Mouse (Mus musculus): ENCODE measurements around the gene Erv3. TPM values are rescaled to one million over a fixed set of nuclear protein-coding genes. Genes with fewer than 3 reads are reported as not detected.
"Not testable (repeated sequence)": the region's sequence is repeated elsewhere in the genome, so short reads cannot be mapped to it uniquely, and the experiment has no call there.

Erv3 gene
- polyA plus RNA-seq, 1 experiment from 2014 or later = not detected

GRCm38 (mm10) chr2:131840611-131841320, 18.8 kb downstream of the Erv3 start:
- Histone ChIP-seq H3K27ac (ENCODE audit: low read length) (no peak overlapping the region), H3K36me3 (ENCODE audit: control insufficient read depth, insufficient read depth) (no peaks in the 10 kb centered on the region), H3K4me2 (ENCODE audit: low read depth, low read length) (no peak overlapping the region), H3K4me1 (ENCODE audit: control insufficient read depth, low read depth, low read length) (peaks cover 3% of the 10 kb centered on the region), H3K4me3 (ENCODE audit: low read depth, low read length) (no peak overlapping the region), H3K27me3 (ENCODE audit: control insufficient read depth, insufficient read depth, low read depth, low read length) (no peaks in the 10 kb centered on the region), H3K9ac (ENCODE audit: low read depth, low read length) (no peak overlapping the region), H3K9me3 (replicated peaks; ENCODE audit: control insufficient read depth, low read length) (no peaks in the 10 kb centered on the region)
- ATAC-seq (ENCODE audit: low read depth) = no peak
- WGBS (ENCODE audit: insufficient replicate concordance) = 63% methylated on average over 9 of the region's 9 CpGs

GRCm38 (mm10) chr2:131834296-131834695, 25.3 kb downstream of the Erv3 start:
- no peak overlapping the region for H3K4me2 ChIP-seq (ENCODE audit: low read depth, low read length)

GRCm38 (mm10) chr2:131831861-131832260, 27.7 kb downstream of the Erv3 start:
- Histone ChIP-seq H3K36me3 (ENCODE audit: control insufficient read depth, insufficient read depth) (no peaks in the 10 kb centered on the region), H3K4me1 (ENCODE audit: control insufficient read depth, low read depth, low read length) (peaks cover 12% of the 10 kb centered on the region), H3K27ac (ENCODE audit: low read length) (no peak overlapping the region), H3K9me3 (replicated peaks; ENCODE audit: control insufficient read depth, low read length) (no peaks in the 10 kb centered on the region), H3K4me2 (ENCODE audit: low read depth, low read length) (no peak overlapping the region), H3K4me3 (ENCODE audit: low read depth, low read length) (no peak overlapping the region), H3K27me3 (ENCODE audit: control insufficient read depth, insufficient read depth, low read depth, low read length) (no peaks in the 10 kb centered on the region), H3K9ac (ENCODE audit: low read depth, low read length) (no peak overlapping the region)
- 47% methylated on average over 2 of the region's 2 CpGs for WGBS (ENCODE audit: insufficient replicate concordance)
- ATAC-seq (ENCODE audit: low read depth) = no peak

More at GRCm38 (mm10) chr2:131834296-131834695, 25.3 kb downstream of the Erv3 start:
- Histone ChIP-seq H3K27me3 (ENCODE audit: control insufficient read depth, insufficient read depth, low read depth, low read length) (no peaks in the 10 kb centered on the region), H3K4me3 (ENCODE audit: low read depth, low read length) (no peak overlapping the region), H3K36me3 (ENCODE audit: control insufficient read depth, insufficient read depth) (no peaks in the 10 kb centered on the region), H3K4me1 (ENCODE audit: control insufficient read depth, low read depth, low read length) (no peaks in the 10 kb centered on the region), H3K9me3 (replicated peaks; ENCODE audit: control insufficient read depth, low read length) (no peaks in the 10 kb centered on the region), H3K9ac (ENCODE audit: low read depth, low read length) (no peak overlapping the region), H3K27ac (ENCODE audit: low read length) (no peak overlapping the region)
- 81% methylated on average over 1 of the region's 1 CpGs for WGBS (ENCODE audit: insufficient replicate concordance)
- no peak for ATAC-seq (ENCODE audit: low read depth)

GRCm38 (mm10) chr2:131830945-131831344, 28.6 kb downstream of the Erv3 start:
- not testable (repeated sequence) for H3K9me3 ChIP-seq (replicated peaks; ENCODE audit: control insufficient read depth, low read length); H3K27ac ChIP-seq (ENCODE audit: low read length); ATAC-seq (ENCODE audit: low read depth); H3K4me3 ChIP-seq (ENCODE audit: low read depth, low read length); H3K27me3 ChIP-seq (ENCODE audit: control insufficient read depth, insufficient read depth, low read depth, low read length); H3K9ac ChIP-seq (ENCODE audit: low read depth, low read length); H3K36me3 ChIP-seq (ENCODE audit: control insufficient read depth, insufficient read depth); H3K4me2 ChIP-seq (ENCODE audit: low read depth, low read length)
- 72% methylated on average over 4 of the region's 4 CpGs for WGBS (ENCODE audit: insufficient replicate concordance)
- peaks cover 21% of the 10 kb centered on the region for H3K4me1 ChIP-seq (ENCODE audit: control insufficient read depth, low read depth, low read length)

- 39% methylated on average over 18 of the region's 18 CpGs for WGBS (ENCODE audit: insufficient replicate concordance)
- Histone ChIP-seq H3K4me1 (ENCODE audit: control insufficient read depth, low read depth, low read length) (peaks cover 45% of the 10 kb centered on the region), H3K27ac (ENCODE audit: low read length) (peak overlapping the region; percentile 92), H3K27me3 (ENCODE audit: control insufficient read depth, insufficient read depth, low read depth, low read length) (no peaks in the 10 kb centered on the region), H3K4me2 (ENCODE audit: low read depth, low read length) (no peak overlapping the region), H3K36me3 (ENCODE audit: control insufficient read depth, insufficient read depth) (no peaks in the 10 kb centered on the region), H3K9ac (ENCODE audit: low read depth, low read length) (no peak overlapping the region), H3K9me3 (replicated peaks; ENCODE audit: control insufficient read depth, low read length) (no peaks in the 10 kb centered on the region), H3K4me3 (ENCODE audit: low read depth, low read length) (no peak overlapping the region)
- no peak for ATAC-seq (ENCODE audit: low read depth)
These were observed 31.3 kb downstream of the Erv3 start for GRCm38 (mm10) chr2:131827999-131828975.

- ATAC-seq (ENCODE audit: low read depth) = peak; percentile 43
These were observed 32.4 kb downstream of the Erv3 start for GRCm38 (mm10) chr2:131827026-131827687.

GRCm38 (mm10) chr2:131825498-131825897, 34.0 kb downstream of the Erv3 start:
- ATAC-seq (ENCODE audit: low read depth) = peak; percentile 97
- WGBS (ENCODE audit: insufficient replicate concordance) = 16% methylated on average over 2 of the region's 2 CpGs
- Histone ChIP-seq H3K4me1 (ENCODE audit: control insufficient read depth, low read depth, low read length) (peaks cover 59% of the 10 kb centered on the region), H3K9me3 (replicated peaks; ENCODE audit: control insufficient read depth, low read length) (no peaks in the 10 kb centered on the region), H3K4me2 (ENCODE audit: low read depth, low read length) (peak overlapping the region; percentile 53), H3K9ac (ENCODE audit: low read depth, low read length) (peak overlapping the region; percentile 38), H3K27me3 (ENCODE audit: control insufficient read depth, insufficient read depth, low read depth, low read length) (no peaks in the 10 kb centered on the region), H3K4me3 (ENCODE audit: low read depth, low read length) (no peak overlapping the region; the same call in 1 of the 2 replicates), H3K36me3 (ENCODE audit: control insufficient read depth, insufficient read depth) (no peaks in the 10 kb centered on the region), H3K27ac (ENCODE audit: low read length) (peak overlapping the region; percentile 92)

More at GRCm38 (mm10) chr2:131827026-131827687, 32.4 kb downstream of the Erv3 start:
- Histone ChIP-seq H3K27me3 (ENCODE audit: control insufficient read depth, insufficient read depth, low read depth, low read length) (no peaks in the 10 kb centered on the region), H3K4me3 (ENCODE audit: low read depth, low read length) (no peak overlapping the region), H3K4me2 (ENCODE audit: low read depth, low read length) (peak overlapping the region; percentile 46), H3K4me1 (ENCODE audit: control insufficient read depth, low read depth, low read length) (peaks cover 45% of the 10 kb centered on the region), H3K9me3 (replicated peaks; ENCODE audit: control insufficient read depth, low read length) (no peaks in the 10 kb centered on the region), H3K9ac (ENCODE audit: low read depth, low read length) (peak overlapping the region; percentile 12), H3K36me3 (ENCODE audit: control insufficient read depth, insufficient read depth) (no peaks in the 10 kb centered on the region), H3K27ac (ENCODE audit: low read length) (peak overlapping the region; percentile 92)
- WGBS (ENCODE audit: insufficient replicate concordance) = 79% methylated on average over 4 of the region's 4 CpGs

- ATAC-seq (ENCODE audit: low read depth) = no peak
These were observed 35.6 kb downstream of the Erv3 start for GRCm38 (mm10) chr2:131823931-131824330.

More at GRCm38 (mm10) chr2:131823931-131824330, 35.6 kb downstream of the Erv3 start:
- H3K36me3 ChIP-seq (ENCODE audit: control insufficient read depth, insufficient read depth) = no peaks in the 10 kb centered on the region
- no peak overlapping the region for H3K4me2 ChIP-seq (ENCODE audit: low read depth, low read length)
- H3K9me3 ChIP-seq (replicated peaks; ENCODE audit: control insufficient read depth, low read length) = no peaks in the 10 kb centered on the region
- 45% methylated on average over 2 of the region's 2 CpGs for WGBS (ENCODE audit: insufficient replicate concordance)
- no peak overlapping the region; the same call in none of the 2 replicates for H3K27ac ChIP-seq (ENCODE audit: low read length)
- H3K4me3 ChIP-seq (ENCODE audit: low read depth, low read length) = no peak overlapping the region
- H3K27me3 ChIP-seq (ENCODE audit: control insufficient read depth, insufficient read depth, low read depth, low read length) = no peaks in the 10 kb centered on the region
- H3K9ac ChIP-seq (ENCODE audit: low read depth, low read length) = no peak overlapping the region
- peaks cover 62% of the 10 kb centered on the region for H3K4me1 ChIP-seq (ENCODE audit: control insufficient read depth, low read depth, low read length)

Data from liver, embryonic 16.5 days (tissue).